Mouse (Mus musculus): ENCODE data around the gene Pdzd7.
"Not testable (repeated sequence)": the region's sequence is repeated elsewhere in the genome, so short reads cannot be mapped to it uniquely, and the experiment has no call there.

Gene Pdzd7

GRCm38 (mm10) chr19:45058841-45059240 lies 13.3 kb upstream of the Pdzd7 start:
- DNase-seq (ENCODE audit: low read depth, low spot score): no peak

GRCm38 (mm10) chr19:45058113-45058839 lies 12.8 kb upstream of the Pdzd7 start:
- peak; percentile 97 for DNase-seq (ENCODE audit: low read depth, low spot score)

- no peak for DNase-seq (ENCODE audit: low read depth, low spot score)
Observed at GRCm38 (mm10) chr19:45057724-45058112, 12.2 kb upstream of the Pdzd7 start.

- no peak for DNase-seq (ENCODE audit: low read depth, low spot score)
Observed at GRCm38 (mm10) chr19:45056908-45057698, 11.6 kb upstream of the Pdzd7 start.

- DNase-seq (ENCODE audit: low read depth, low spot score): peak; percentile 63
Observed at GRCm38 (mm10) chr19:45056364-45056763, 10.8 kb upstream of the Pdzd7 start.

- DNase-seq (ENCODE audit: low read depth, low spot score): no peak
Observed at GRCm38 (mm10) chr19:45054892-45055690, 9.6 kb upstream of the Pdzd7 start.

- no peak for DNase-seq (ENCODE audit: low read depth, low spot score)
Observed at GRCm38 (mm10) chr19:45053451-45053850, 7.9 kb upstream of the Pdzd7 start.

GRCm38 (mm10) chr19:45049523-45049922 lies 4.0 kb upstream of the Pdzd7 start:
- DNase-seq (ENCODE audit: low read depth, low spot score): no peak

- no peak for DNase-seq (ENCODE audit: low read depth, low spot score)
Observed at GRCm38 (mm10) chr19:45048644-45049365, 3.3 kb upstream of the Pdzd7 start.

- no peak for DNase-seq (ENCODE audit: low read depth, low spot score)
Observed at GRCm38 (mm10) chr19:45047935-45048643, 2.6 kb upstream of the Pdzd7 start.

- peak; percentile 79 for DNase-seq (ENCODE audit: low read depth, low spot score)
Observed at GRCm38 (mm10) chr19:45047417-45047934, 2.0 kb upstream of the Pdzd7 start, which contains the start of gene Sfxn3. Sfxn3 (plus strand) TSS chr19:45047503.

GRCm38 (mm10) chr19:45046523-45047321 lies 1.2 kb upstream of the Pdzd7 start:
- peak; percentile 87 for DNase-seq (ENCODE audit: low read depth, low spot score)

GRCm38 (mm10) chr19:45045236-45045635 lies 281 bp downstream of the Pdzd7 start:
- DNase-seq (ENCODE audit: low read depth, low spot score): no peak

GRCm38 (mm10) chr19:45044389-45044927 lies 1.1 kb downstream of the Pdzd7 start:
- no peak for DNase-seq (ENCODE audit: low read depth, low spot score)

GRCm38 (mm10) chr19:45040214-45040613 lies 5.3 kb downstream of the Pdzd7 start:
- DNase-seq (ENCODE audit: low read depth, low spot score): no peak

- DNase-seq (ENCODE audit: low read depth, low spot score): not testable (repeated sequence)
Observed at GRCm38 (mm10) chr19:45038198-45038597, 7.3 kb downstream of the Pdzd7 start.

- DNase-seq (ENCODE audit: low read depth, low spot score): peak; percentile 86
Observed at GRCm38 (mm10) chr19:45036867-45037266, 8.7 kb downstream of the Pdzd7 start.

GRCm38 (mm10) chr19:45032570-45033332 lies 12.8 kb downstream of the Pdzd7 start:
- peak; percentile 48 for DNase-seq (ENCODE audit: low read depth, low spot score)

- peak; percentile 70 for DNase-seq (ENCODE audit: low read depth, low spot score)
Observed at GRCm38 (mm10) chr19:45031780-45032179, 13.7 kb downstream of the Pdzd7 start.

Data from ES-CJ7 (cell line).